Mouse (Mus musculus) E14TG2a.4 (cell line): Measurements from ENCODE around the gene Hoxc13.

Experiments used
- CTCF ChIP-seq: conservative IDR thresholded peaks from 2 replicates; pipeline ENCODE4 v1.5.1; 2014; ENCODE audit warnings: low read length
- NANOG ChIP-seq: IDR thresholded peaks from 2 replicates; pipeline ENCODE4 v1.6.1; 2014; ENCODE audit warnings: borderline replicate concordance, low read length, mixed read lengths

- TF ChIP-seq CTCF (no peak), NANOG (no peak)
Measured at GRCm38 (mm10) chr15:102922012-102922362, 1.1 kb downstream of the Hoxc13 start.
